Mouse (Mus musculus) kidney, adult 11 months (tissue): Measurements from ENCODE around the gene Fbxo40.

Experiments
- DNase-seq: peaks from one replicate; pipeline ENCODE4 v3.0.0; 2022

Fbxo40 gene

DNA sequence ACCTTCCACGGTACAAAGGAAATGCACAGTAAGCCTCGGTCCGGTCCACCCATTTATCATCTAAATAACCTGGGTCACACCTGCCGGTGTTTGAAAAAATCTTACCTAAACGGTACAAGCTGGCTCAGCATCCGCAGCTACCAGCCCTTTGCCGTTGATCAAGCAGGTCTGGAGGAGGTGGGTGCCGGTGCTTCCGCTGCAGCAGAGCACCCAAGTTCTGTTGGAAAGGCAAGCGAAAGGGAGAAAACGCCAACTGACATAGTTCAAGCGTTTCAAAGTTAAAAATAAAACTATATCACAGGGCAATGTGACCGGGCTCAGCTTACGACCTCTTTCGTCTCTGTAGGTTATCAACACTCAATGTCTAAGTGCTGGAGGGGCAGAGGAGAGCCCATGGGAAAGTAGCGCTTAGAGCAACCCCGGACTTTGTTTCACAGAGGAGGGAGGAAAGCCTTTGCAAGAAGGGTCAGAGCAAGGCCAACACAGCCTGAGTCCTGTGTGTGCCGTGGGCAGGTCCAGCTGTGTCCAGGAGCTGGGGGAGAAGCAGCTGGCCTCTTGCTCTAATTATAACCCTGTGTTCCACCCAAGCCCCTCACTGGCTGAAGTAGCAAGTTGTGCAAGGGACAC is at the start of gene Fbxo40:
Fbxo40 (minus strand) TSS at position 469 of the 627 bp plus-strand sequence.
- peak; percentile 43 for DNase-seq

DNA sequence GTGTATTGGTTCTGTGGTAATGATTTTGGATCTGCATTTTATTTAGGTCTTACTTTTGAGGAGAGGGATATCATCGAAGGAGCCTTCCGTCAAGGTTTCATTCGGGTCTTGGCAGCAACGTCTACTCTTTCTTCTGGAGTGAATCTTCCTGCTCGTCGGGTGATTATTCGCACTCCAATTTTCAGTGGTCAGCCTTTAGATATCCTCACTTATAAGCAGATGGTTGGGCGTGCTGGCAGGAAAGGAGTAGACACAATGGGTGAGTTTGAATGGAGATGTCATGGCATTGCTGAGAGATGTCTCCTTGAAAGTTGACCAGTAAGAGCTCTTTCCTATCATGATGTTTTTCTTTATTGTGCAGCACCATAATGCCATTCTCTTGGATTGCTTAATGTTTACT is 44.5 kb upstream of the Fbxo40 start:
- DNase-seq = no peak

DNA sequence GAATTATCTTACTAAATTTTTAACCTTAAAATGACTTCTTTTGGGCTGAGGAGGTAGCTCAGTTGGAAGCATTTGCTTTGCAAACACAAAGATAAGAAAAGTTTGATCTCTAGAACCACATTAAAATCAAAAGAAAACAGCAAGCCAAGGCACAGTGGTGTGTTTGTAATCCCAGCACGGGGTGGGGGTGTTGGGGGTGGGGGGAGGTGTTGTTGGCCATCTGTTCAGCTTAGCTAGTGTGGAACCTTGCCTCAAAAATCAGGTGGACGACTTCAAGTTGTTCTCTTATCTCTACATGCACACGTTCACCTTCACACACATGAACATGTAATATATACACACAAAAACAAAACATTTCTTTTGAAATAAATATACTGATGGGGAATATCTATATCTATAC is 41.7 kb upstream of the Fbxo40 start:
- no peak for DNase-seq

DNA sequence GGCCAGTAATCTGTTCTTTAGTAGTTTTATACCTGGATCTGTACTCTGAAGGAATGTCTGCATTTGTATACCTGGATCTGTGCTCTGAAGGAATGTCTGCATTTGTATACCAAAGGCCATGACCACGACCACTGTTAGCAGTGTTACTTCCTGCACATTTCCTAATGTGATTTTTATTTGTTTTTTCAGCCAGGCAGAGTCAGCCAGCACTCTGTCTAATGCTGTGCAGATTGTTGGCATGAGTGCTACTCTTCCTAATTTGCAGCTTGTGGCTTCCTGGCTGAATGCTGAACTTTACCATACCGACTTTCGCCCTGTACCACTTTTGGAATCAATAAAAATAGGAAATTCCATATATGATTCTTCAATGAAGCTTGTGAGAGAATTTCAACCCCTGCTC is 37.3 kb upstream of the Fbxo40 start:
- DNase-seq = no peak

DNA sequence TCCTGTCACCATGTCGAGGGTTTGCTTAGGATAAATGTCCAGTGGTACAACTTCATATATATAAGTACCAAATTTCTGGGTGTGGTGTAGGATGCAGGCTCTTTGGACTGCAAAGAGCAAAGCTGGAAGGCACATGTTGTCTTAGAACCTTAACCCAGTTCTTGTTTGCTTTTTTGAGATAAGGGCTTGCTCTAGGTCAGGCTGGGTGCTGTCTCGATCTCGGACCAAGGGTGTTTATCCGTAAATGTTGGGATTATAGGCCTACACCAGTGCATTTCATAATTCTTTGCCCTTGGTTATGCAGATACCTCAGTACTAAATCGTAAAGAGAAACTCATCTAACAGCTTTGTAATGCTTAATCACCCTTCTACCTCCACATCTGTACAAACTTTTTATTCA is 22.1 kb upstream of the Fbxo40 start:
- DNase-seq = no peak

DNA sequence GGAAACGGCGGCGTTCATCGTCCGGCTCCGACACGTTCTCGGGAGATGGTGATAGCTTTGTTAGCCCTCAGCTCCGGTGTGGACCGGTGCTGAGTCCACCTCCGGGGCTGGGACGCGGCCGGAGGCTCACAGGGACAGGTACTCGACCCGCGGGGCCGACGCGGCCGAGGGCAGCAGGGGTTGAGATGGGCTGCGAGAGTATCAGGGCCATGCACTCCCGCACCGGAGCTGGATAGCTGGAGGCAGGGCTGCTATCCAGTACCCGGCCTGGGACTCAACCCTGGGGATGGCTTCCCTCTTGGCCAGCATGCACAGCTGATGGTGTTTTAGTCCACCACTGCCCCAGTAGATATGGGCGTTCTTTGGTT is 21.6 kb upstream of the Fbxo40 start:
- DNase-seq = no peak

DNA sequence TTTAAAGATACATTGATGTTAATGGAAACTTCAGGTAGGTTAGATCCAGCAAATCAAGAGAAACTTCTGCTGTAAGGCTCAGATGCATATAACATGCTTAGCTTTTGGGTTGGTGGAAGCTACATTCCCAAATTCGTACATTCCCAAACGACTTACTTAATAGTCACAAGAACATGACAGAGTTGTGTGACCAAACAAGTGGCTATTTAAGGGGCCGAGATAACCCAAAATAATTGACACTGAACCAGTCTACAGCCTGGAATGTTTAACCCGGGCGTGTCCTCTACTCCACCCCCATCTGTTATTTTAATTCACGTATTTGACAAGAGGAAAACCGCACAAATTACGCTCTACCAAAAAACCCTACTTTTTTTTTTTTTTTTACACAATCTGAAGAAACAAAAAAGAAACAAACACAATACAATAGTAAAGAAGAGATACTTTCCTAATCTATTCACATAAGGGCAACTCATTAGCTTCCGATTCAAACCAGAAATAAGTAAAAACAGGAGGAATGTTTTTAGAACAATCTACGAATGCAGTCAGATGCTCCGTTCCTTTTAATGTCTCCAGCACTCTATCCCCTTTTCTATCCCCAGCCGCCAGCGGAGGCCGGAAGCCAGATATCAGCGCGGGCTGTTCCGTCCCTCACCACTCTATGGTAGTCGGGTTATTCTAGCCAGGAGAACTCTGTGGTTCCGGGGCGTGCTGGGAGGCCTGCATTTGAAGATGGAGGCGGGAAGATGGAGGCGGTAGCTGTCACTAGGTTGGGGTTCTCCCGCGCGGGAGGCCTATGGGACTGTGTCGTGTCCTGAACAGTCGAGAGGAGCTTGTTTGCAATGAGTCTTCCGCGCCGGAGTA is 21.0 kb upstream of the Fbxo40 start, which contains the start of gene Polq:
Polq (plus strand) TSS at position 726 of the 861 bp plus-strand sequence.
- peak; percentile 87 for DNase-seq

DNA sequence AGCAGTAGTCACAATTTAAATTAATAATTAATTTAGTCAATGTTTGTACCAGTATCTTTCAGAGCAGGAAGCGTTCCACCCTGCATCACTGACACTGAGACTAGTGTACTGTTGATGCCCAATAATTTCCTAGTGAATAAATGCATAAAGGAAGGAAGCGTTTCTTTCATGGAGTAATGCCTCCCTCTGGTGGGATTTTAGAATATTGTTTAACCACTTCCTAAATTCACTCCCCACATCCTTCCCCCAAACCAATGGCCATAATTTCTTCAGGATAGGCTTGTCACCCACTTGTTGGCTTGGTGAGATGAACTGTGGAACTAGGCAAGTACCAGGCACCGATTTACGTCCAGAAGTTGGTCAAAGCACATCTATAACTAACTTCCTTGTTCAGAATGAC is 20.1 kb upstream of the Fbxo40 start:
- no peak for DNase-seq

DNA sequence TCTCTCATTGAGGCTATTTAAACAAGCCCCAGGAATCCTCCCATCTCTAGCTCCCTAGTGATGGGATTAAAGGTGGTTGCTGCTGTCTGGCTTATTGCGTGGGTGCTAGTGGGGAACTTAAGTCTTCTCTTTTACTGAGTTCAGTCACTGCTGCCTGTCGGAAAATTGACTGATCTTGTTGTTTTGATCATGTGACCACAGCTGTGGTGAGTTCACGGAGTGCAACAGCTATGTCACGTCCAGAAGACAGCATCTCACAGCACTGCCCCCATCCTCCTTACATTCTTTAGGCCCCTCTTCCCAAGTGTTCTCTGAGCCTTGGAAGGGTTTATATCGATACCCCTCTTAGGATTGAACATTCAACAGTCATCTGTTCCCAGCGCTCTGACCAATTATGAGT is 19.0 kb upstream of the Fbxo40 start:
- DNase-seq = no peak

DNA sequence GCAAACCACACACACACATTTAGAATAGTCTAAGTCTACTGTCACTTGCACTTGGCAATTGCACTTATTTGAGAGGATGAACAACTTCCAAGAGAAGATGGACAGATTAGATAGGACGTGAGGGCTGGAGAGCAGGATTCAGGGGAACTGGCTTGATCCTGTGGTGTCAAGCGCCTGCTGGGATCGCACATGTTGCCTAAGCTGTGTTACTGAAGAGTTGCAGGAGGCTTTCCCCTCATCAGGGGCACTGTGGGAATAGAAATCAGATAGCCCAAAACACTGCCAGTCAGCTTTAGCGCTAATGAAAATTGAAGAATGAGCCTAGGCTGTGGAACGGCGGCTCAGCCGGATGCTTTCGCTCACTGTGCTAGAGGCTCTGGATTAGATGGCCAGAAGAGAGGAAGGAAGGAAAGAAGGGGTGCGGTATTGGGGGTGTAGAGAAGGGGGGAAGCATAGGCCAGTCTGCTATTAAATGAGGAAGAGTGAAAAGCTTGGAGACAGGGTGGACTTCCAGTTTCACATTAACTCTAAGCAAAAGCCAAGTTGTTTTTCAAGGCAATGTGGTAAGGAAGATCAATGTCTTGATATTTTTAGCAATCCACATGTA is 9.2 kb upstream of the Fbxo40 start:
- DNase-seq = no peak

DNA sequence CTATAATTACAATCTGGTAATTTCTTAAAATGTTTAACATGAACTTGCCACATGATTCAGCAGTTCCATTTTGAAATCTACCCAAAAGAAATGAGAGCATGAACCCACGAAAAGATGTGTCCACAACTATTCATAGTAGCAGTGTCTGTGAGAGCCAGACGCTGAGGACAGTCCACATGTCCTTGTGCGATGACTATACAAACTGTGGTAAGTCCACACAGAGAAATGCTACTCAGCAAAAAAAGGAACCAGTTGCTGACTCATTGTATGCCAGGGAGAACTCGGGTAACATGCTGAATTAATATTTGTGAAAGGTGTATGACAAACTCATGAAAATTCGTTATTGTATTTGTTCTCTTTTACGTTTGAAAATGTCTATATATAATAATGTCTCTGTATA is 7.4 kb upstream of the Fbxo40 start:
- DNase-seq = no peak

DNA sequence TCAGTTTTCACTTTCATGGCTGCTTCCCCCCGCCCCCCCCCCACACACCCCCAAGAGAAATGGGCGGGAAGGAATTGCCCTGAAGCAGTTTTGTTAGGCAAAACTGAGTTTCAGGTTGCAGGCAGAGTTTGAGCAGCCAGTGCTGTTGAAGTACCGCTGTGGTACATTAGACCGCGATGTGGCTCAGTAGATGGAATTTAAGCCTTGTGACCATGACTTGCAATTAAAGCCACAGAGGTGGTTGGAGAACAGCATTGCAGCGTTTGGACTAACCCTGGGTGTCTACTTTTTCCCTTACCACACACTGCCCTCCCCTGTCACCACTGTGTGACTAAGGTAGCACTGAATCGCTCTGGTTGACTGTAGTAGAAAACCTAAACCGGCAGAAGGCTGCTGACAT is 774 bp downstream of the Fbxo40 start:
- DNase-seq = peak; percentile 62

DNA sequence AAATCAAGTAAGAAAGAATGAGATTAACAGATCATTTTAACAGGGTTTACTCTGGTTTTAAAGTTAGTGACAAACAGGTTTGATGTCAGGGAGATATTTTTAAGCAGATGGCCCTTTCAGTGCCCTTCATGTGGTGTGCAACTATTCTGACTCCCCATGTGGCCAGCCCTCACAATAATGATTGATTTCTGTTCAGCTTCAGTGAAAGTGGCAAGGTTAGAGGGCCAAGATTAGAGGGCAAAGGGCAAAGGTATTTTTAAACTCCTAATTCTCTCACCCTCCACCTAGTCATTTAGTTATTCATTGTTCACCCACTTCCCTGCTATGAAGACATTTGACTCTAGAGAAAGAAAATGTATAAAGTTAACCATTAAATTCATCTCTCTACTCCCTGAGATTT is 2.2 kb downstream of the Fbxo40 start:
- peak; percentile 48 for DNase-seq

DNA sequence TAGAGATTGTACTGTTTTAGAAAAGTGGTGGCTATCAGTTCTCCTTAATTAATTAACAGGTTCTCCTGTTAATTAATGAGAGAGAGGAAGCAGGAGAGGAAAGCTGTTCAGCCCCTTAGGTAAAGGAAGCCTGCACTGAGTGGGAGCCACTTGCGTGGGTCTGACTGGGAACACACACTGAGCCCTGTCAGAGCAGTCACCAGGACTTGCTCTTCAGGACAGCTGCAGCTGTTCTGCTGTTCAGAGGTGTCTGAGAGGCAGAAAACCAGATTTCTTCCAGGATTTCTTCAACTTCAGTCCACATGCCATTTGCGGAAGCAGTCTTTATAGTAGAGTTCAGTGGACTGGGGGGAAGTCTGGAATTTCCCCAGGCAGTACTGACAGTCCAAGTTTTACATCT is 2.9 kb downstream of the Fbxo40 start:
- DNase-seq = no peak

DNA sequence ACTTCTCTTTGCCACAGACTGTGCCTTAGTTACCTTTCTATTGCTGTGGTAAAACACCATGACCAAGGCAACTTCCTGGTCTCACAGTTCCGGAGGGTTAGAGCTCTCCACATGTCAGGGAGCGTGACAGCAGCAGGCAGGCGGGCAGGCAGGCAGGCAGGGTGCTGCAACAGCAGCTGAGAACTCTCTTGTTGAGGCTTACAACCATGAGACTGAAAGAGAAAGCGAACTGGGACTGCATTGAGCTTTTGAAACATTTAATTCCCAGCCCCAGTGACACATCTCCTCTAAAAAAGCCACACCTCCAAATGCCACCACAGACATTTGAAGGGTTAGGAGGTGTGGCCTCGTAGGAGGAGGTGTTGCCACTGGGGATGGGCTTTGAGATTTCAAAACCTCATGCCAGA is 4.6 kb downstream of the Fbxo40 start:
- peak; percentile 27 for DNase-seq

DNA sequence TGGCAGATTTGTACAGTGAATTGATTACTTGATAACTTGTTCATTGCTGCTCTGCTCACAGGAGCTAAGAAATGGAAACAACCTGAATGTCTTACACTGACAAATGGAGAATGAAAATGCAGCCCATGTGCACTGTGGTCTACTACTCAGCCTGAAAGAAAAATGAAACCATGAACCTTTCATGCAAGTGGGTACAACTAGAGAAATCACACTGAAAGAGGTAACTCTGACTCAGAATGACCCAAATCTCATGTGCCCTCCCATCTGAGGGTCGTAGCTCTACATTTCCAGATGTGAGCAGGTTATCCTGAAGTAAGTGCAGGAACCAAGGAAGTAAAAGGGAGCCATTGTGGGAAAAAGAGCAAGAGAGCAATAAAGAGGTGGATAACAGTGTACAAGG is 6.5 kb downstream of the Fbxo40 start:
- DNase-seq = no peak

DNA sequence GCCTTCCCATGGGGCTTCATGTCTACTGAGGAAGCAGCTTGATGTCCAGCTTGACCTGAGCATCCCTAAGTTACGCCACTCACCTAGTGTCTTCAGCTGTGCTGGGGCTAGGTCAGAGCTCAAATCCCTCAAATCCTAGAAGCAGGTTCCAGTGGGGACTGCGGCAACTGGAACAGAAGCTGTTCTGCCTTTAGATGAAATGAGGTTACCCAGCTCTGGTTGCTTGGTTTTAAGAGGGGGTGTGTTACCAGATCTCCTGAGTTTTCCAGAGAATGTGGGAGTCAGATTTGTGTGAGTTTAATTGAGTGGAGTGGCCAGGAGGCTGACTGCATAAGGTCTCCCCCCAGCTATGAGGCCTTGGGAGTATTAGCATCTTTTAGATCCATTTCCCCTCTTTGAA is 11.1 kb downstream of the Fbxo40 start:
- DNase-seq = no peak

DNA sequence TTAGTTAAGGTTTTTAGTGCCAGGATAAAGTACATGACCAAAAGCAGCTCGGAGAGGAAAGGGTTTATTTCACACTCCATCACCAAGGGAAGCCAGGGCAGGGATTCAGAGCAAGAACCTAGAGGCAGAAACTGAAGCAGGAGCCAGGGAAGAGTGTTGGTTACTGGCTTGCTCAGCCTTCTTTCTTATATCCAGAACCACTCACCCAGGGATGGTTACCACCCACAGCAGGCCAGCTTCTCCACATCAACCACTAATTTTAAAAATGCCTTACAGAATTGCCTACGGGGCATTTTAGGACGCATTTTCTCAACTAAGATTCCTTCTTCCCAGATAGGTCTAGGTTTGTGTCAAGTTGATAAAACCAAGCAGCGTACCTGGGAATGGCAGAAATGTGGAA is 26.9 kb downstream of the Fbxo40 start:
- DNase-seq = no peak

DNA sequence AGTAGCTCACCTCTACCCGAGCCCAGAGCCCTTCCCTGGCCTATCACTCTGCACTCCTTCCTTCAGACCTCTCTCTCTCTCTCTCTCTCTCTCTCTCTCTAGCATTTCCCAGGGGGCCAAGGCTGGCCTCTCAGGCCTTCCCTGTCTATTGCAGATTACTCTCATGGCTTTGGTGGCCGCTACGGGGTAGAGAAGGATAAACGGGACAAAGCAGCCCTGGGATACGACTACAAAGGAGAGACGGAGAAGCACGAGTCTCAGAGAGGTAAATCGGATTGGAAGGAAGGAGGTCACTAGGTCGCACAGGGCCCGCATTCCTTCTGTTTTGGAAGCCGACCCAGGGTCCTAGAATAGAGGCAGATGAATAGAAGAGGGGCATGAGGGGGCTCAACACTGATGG is 35.2 kb downstream of the Fbxo40 start:
- DNase-seq = no peak

DNA sequence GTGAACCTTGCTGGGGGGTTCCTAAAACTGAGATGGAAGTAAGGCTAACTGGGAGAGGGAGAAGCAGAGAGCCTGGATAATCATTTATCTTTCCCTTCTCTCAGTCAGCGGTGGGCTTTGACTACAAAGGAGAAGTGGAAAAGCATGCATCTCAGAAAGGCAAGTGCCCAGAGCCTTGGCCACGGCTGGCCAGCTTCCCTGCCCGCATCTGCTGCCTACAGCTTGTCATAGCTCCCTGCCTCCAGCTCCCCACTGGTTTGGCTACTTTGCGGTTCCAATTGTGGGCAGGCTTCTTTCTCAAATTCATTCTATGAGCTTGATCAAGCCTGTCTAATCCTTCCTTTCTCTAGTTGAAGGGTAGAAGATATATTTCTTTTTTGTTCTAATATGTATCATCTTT is 39.2 kb downstream of the Fbxo40 start:
- DNase-seq = no peak

DNA sequence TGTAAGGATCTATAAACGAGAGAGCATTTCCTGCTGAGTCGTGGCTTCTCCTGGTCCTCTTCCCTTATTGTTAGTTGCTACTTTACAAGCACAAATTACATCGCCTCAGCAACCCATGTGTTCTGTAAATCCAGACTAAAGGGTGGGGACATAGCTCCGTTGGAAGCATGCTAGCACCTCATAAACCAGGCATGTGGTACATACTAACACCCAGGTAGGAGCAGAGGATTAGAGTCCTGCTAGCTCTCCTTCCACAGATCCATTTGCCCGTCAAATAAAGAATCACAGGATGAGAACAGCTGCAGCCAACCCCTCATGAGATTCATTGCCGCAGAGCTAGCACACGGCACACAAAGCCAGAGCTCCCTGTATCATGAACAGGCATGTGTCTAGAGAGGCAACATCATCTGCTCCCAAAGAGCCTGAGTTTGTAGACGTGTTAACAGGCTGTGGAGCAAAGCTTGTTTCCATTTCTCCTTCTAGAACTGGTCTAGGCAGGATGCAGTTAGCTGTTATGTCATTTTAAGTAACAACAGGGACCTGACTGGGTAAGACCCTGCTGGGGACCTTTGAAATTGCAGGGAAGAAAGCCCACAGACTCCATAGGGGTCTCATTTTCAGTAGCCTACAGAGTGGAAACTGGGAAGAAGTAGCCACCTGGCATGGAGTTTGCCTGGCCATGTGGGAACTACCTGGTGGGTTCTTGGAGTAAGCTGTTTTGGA is 40.5 kb downstream of the Fbxo40 start:
- no peak for DNase-seq

DNA sequence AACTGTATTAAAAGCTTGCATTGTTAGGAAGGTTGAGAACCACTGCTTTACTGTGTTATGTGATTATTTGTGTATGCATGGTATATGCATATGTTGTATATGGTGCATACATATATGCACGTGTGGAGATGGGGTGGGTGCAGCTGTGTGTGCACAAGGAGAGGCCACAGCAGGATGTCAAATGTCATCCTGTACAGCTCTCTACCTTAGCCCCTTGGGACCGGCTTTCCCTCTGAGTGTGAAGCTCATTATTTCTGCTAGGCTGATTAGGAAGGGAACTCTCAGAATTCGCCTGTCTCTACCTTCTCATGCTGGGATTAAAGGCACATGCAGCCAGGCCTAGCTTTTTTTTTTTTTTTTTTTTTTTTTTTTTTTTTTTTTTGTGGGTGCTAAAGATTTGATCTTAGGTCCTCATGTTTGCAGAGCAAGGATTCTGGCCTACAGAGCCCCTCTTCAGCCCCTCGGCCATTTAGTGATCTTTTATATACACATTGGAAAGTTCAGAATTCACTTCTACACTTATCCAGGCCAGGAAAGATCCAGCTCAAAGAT is 42.5 kb downstream of the Fbxo40 start:
- no peak for DNase-seq

DNA sequence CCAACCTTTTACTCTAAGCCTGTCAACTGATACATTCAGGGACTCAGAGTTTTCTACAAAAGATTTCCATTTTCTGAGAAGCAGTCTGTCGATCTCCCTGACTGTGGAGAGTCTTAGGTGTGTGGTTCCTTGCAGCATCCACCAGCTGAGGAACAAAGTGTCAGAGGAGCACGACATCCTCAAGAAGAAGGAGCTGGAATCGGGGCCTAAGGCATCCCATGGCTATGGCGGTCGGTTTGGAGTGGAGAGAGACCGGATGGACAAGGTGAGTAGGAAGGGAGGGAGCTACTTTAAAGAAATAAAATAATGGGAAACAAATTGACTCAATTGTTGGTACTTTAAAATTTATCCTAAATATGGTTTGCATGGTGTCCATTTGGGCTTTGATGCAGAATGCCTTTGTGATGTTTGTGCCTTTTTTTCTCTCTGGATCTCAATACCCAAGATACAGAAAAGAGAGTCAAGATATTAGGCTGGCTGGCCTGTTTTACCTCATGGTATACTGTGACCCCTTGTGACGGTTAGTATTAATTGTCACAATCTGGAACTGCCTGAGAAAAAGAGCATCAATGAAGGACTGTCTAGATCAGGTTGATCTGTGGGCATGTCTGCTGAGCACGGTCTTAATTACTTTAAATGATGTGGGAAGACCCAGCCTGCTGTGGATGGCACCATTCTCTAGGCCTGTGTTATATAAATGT is 43.7 kb downstream of the Fbxo40 start:
- no peak for DNase-seq
